Mouse (Mus musculus): Measurements from ENCODE around the gene Tuba1b.
"Not testable (repeated sequence)": the region's sequence is repeated elsewhere in the genome, so short reads cannot be mapped to it uniquely, and the experiment has no call there.

Gene Tuba1b

DNA sequence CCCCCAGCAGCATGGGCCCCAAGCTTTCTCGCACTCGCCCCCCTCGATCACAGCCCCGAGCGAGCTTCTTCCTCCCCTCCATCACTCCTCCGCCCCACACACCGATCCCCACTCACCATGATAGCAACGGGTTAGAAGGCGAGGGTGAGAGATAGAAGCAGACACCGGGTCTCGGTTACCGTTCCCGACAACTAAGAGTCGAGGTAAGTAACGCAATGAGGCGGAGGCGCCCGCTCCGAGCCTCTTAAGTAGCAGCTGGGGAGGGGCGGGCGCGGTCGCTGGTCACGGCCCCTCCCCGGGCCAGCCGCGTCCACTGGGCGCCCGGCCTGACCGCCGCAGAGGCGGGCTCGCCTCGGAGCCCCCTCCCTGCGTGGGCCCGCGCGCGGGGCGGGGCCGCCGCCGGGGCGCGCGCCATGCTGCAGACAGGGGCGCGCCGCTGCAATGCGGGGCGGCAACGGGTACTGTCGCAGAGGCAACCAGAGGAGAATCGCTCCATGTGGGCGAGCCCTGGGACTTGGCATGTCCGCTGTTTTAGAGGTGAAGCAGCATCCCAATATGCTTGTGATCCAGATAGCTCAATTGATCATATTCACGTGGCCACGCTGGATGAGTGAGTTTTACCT lies at the start of gene Tuba1b:
Gene Tuba1b, minus strand, starts transcription at position 349 of the 623 bp plus-strand sequence.
- DNase-seq: peak; percentile 95

DNA sequence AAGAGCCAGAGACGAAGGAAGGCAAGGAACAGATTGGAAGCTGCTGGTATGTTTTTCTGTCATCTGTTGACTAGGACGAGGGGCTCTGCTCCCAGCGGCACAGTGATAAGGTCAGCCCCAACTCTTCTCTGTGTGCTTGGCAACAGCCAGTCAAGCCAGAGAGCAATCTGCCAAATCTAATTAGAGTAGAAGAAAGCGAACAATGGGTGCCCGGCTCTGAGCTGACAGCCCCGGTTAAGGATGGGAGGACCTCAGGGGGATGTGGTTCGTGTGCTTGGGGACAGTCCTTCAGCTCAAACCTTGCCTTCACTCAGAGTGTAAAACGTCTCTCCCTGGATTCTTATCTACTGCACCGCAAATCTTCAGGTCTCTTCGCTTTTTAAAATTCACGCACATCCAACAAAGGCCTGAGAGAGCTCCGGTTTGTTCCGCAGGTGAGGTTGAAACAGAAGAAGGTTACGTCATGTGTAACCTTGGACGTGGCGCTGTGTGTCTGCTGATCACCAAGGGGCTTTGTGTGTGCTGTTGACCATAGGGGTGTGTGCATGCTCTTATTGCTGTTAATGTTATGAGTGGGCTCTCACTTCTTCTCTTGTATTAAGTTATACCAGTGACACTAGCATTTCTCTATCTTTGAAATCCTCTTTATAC lies 49.2 kb upstream of the Tuba1b start:
- peak; percentile 33 for DNase-seq

DNA sequence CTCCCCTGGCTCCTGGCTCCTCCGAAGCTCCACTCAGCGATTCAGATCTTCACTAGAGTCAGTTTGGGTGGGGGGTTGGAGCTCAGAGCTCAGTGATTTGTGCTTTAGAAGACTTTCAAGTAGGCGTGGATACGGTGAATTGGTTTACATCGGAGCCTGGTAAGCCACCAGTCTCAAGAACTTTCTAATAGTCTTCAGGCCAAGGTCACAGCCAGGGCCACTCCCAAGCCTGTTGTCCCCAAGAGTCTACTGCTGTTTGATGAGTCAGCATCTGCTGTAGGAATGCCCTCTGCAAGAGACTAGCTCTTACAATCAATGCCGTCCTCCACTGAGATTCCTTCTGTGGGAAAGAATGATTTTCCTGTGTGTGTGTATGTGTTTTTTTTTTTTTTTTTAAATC lies 47.7 kb upstream of the Tuba1b start:
- DNase-seq: peak; percentile 20

DNA sequence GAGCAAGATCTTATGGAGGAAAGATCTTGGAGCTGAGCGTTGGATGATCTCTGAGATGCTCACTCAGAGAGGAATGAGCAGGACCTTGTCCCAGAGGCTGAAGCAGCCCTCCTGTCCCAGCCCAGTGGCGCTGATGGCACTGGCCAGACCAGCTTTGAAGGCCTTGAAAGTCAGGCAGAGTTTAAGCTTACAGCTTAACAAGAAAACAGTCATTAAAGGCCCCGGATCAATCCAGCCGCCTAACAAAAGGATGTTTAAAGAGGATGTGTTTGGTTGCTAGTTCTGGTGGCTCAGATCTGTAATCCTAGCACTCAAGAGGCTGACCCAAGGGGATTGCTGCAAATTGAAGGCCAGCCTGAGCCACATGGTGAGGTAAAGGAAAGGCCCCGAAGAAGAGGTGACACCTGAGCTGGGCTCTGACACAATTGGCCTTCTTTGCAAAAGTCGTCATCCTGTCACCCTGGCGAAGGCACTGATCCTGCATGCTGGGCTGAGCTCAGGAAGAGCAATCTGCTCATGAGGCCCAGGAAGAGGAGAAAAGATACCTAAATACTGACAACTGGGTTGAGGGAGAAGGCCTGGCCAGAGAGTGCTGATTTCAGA lies 45.7 kb upstream of the Tuba1b start:
- DNase-seq: peak; percentile 16

DNA sequence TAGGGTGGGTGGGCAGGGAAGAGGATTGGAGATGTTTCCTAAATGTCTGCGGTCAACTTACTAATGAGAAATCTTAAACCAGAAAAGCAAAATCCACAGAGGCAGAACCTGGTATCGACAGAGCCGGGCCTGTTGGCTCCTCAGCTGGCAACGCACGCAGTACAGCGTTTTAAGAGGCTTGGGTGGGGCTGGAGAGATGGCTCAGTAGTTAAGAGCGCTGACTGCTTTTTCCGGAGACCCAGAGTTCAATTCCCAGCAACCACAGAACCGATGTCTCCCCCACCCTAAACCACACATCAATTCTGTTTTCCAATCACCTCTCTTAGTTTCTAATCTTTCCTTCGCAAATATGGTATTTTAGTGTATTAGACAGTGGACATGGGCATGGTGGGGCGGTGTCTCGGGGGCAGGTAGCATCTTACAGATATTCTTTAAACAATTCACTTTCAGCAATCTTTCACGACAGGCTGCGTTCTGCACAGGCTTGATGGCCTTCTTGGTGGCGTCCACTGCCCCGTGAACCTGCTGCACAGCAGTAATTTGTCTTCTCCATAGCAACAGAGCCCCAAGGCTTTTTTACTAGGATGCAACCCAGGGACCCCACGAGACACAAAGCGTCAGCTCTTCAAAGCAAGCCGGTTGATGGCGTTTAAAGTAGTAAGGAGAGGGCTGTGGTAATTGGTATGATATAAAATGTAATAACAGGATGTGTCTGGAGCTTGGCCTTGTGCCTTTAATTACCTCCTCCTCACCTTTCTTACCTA lies 44.2 kb upstream of the Tuba1b start:
- DNase-seq: no peak

DNA sequence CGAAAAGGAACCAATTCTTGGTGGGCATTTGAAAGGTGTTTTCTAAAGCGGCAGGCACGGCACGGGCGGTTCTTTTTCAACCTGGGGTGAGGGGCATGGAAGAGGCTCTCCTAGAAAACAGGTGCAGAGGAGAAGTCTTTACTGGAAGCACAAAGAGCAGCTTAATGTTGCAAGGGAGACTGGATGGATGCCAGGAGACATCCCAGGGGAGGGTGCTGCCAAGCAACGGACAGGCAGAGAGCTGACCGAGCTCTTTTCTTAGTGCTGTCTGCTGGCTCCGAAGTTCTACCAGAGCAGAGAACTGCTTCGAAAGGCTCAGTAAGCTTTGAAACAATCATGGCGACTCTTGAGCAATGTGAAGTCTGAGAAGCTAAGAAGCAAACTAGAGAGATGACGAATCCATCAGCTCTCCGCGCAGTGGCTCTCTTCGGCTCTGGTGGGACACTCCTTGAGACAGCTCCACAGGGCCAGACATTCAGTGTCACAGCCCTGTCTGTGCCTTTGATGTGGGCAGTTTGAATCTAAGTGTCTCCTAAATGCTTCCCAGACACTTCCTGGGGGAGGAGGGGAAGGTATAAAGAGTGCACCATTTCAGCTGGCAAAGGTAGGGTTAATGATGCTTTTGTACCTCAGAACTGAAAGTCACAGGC lies 43.5 kb upstream of the Tuba1b start:
- DNase-seq: peak; percentile 58

DNA sequence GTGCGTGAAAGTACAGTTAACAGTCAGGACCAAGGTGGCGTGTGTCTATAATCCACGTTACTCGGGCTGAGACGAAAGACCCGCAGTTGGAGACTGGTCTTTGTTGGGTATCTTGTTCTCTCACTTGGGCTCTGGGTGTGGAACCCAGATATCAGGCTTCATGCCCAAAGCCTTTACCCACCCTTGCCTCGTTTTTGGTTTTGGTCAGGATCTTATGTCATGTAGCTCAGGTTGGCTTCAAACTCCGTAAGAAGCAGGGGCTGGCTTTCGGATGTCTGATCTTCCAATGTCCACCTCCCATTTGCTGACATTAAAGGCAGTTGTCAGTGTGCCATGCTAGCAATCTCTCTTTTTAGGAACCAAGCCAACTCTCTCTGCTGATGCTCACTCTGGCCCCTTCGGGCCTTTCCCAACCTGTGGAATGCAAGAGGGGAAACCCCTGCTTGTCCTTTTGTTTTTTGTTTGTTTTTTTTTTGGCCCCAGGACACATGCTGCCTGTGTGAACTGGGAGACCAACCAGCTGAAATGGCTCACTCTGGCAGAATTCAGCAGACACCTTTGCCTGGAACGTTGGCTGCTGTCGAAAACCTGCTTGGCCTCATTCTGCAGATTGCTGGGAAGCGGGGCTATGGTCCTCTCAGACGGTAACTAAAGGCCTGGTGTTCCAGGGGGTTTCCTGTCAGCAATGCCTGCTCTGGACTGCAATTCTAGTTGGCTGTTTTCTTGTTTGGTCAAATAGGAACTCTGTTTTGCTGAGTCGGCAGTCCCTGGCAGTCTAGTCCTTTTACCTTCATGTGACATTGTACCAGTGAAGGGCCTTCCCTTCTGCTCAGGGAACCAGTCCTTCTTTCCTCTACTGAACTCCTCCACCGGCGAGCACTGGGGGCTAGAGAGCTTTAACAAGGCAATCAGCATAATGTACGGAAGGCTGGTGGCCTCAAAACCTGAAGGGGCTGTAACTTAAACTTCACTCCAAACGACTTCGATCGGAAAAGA lies 42.7 kb upstream of the Tuba1b start:
- peak; percentile 20 for DNase-seq

DNA sequence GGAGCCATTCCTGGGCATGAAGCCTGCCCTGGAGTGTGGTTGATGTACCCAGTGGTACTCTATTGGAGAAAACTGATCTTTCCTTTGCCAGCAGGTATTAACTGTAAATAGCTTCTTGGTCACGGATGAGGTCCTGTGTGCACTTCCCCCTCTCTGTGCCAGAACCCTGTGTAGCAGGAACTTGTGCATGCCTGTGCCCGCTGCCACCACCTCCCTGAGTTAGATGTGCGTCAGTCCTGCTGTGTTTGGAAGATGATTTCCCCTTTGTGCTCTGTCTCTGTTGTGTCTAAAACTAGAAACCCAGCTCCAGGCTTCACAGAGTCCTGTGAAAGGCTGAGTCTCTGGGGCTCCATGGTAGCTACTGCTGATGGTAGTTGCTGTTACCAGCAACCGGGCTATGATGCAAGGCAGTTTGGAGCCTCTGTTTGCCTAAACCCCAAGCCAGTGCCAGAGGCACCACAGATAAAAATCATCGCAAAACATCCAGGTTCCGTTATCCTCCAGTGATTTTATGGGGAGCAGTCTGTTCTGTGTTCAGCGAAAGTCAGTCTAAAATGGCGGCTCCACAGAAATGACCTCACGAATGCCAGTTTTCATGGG lies 38.8 kb upstream of the Tuba1b start:
- no peak for DNase-seq

DNA sequence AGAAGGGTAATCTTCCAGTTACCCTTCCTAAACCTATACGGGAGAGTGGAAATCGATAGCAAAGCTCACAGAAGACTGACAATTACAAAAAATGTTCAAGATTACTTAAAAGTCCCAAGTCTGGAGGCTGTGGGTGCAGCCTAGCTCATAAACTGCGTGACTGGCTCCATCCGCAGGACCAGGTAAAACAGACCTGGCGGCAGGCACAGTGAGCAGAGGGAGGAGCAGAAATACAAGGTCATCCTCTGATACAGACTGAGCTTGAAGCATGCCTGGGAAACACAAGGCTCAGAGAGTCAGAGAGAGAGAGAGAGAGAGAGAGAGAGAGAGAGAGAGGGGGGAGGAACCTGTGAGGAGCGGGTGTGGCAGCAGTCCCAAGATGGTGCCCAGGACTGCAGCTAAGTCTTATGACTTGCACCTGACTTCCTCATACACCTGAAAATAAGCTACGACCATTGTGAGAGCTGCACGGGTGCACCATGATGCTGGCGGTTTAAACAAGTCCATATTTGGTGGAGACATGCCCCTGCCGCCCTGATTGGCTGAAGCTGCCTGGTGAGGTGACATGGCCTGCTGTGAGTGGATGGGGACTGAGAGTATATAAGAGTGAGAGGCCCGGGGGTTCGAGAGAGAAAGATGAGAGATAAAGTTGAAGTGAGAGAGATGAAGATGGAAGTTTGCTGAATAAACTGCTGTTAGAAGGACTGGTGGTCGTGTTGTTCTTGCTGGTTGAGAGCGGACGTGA lies 37.4 kb upstream of the Tuba1b start:
- not testable (repeated sequence) for DNase-seq

DNA sequence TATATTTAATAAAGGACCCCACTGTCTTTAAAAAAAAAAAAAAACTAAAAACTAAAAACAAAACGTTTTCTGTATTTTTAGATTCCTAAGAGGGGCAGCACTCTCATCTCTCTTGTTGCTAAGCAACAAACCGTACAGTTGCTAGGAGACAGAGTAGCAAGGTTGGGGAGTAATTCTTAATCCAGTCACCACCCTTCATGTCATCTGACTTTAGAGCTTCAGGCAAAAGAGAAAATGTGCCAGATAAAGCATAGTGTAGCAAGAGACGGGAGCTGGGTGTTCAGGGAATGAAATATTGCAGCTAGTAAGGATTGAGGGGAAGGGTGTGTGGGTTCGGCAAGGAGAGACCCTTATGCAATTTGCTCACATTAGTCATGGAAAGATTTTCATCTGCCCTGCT lies 36.7 kb upstream of the Tuba1b start:
- DNase-seq: no peak

DNA sequence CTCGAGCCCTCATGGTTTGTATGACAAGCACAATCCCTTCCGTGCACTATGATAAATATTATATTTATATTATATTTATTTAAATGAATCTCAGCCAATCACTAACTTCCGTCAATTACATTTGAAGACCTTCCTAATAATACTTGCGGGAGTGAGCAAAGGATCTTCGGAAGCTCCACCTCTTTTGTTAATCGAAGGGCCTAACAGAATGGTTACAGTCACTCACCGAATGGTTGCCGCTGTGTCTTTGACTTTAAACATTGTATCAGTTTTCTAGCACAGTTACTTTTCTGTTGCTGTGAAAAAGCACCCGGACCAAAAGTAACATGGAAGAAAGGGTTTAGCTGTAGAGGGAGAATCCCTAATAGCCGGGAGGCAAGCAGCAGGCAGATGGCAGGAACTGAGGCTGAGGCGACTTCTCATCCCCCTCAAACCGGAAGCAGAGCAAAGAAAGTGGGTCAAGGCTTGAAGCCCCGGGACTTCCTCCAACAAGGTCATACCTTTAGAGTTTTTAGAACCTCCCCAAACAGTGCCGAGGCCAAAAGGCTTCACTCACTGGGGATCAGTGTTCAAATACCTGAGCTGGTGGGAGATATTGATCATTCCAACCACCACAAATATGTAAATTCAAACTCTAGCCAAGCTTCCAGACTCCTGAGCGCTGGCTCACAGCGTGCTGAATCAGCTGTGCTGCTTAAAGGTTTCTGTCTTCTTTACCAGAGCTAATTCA lies 35.2 kb upstream of the Tuba1b start:
- DNase-seq: no peak

DNA sequence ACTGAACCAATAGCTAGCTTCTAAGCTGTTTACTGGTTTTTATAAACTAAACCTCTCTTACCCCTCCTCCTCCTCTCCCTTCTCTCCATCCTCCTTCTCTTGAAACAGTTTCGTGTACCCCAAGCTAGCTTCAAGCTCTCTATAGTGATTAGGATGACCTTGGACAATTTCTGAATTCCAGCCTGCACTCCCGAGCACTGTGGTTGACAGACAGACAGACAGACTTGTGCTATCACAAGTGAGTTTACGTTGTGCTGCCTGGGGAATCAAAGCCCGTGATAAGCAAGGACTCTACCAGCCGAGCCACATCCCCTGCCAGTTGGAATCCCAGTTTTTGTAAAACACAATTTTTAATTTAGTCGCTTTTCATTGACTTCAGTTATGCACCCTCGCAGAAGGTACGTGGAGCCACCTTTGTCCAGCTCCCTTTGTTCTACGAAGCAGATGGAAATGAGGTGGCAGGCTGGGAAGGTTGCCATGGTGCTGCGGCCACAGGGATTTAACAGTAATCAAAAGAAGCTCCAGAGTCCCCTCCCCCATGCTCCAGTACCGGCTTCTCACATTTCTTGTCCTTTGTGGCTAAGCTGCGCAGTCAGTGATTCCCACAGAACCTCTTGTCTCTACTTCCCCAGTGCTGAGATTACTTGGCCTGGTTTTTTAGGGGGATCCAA lies 34.5 kb upstream of the Tuba1b start:
- DNase-seq: peak; percentile 84

DNA sequence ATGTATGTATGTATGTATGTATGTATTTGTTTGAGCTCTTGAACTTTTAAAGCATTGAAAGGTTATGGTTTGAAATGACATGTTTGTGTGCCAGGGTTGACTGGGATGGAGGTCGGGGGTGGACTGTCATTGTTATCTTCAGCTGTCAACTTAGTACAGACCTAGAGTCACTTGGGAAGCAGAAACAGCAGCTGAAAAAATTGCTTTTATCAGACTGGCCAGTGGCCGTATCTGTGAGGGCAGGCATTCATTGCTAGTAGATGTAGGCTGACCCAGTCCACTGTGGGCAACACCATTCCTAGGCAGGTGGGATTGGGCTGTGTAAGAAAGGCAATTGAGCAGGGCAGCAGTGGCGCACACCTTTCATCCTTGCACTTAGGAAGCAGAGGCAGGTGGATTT lies 25.2 kb upstream of the Tuba1b start:
- DNase-seq: no peak

DNA sequence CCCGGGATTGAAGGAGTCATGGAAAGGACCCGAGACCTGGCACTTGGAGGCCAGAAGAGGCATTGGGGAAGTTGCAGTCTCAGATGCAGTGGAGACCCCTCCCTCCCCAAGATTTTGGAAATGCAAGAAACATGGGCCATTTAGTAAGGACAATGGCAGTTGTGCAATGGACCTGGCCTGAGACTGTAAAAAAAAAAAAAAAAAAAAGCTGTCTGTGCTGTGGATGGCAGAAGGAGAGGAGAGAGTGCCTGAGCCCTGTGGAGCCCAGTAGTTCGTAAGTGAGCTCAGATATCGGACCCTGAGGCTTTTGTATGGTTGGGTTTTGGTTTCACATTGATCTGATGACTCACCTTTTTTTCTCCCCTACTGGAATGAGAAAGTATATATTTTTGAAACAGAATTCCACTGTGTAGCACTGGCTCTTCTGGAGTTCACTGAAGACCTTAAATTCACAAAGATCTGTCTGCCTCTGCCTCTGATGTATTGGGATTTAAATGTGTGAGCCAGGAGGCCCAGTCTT lies 24.6 kb upstream of the Tuba1b start:
- DNase-seq: no peak

DNA sequence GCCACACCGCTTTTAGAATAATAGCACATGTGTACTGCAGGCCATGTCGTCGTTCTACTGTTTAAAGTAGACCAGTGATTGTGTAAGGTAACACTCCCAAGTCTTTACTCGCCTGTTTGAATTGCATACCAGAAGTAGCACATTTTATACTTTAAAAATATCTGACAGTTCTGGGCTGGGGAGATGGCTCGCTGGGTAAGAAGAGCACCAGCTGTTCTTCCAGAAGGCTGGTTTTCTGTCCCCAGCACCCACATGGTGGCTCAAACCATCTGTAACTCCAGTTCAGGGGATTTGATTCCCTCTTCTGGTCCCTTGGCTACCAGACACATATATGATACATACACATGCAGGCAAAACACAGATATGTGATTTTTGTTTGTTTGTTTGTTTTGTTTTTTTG lies 23.1 kb upstream of the Tuba1b start:
- DNase-seq: no peak

DNA sequence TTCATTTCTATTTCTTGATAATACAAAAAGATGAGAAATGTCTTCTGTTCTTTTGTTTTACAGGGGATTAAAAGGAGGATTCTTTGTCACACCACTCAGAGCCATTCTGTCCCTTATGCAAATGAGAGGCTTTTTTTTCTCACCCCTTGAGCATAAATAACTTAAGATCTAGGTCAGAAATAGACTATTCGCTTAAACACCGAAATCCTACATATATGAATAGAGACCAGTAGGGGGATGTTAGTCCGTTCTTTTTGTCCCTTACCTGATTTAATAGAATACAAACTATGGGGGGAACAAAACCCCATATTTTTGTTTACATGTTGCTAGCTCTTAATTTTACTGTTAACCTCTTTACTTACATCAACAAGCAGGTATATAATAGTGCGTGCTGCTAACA lies 21.6 kb upstream of the Tuba1b start:
- no peak for DNase-seq

DNA sequence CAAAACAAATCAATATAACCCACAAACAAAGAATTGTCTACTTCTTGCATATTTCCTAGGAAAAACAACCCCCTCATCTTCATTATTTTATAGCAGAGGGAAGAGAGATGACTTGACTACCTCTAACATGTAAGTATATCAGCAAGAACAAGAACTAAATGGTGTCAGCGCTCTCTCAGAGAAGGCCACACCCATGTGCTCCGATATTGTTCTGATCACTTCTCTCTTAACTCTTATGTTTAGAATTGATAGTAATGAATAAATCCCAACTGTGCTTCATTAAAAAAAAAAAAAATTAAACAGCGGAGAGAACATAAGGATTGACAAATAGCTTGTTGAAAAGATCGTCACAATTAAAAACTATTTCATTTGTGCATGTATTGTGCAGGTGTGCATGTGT lies 21.0 kb upstream of the Tuba1b start:
- no peak for DNase-seq

DNA sequence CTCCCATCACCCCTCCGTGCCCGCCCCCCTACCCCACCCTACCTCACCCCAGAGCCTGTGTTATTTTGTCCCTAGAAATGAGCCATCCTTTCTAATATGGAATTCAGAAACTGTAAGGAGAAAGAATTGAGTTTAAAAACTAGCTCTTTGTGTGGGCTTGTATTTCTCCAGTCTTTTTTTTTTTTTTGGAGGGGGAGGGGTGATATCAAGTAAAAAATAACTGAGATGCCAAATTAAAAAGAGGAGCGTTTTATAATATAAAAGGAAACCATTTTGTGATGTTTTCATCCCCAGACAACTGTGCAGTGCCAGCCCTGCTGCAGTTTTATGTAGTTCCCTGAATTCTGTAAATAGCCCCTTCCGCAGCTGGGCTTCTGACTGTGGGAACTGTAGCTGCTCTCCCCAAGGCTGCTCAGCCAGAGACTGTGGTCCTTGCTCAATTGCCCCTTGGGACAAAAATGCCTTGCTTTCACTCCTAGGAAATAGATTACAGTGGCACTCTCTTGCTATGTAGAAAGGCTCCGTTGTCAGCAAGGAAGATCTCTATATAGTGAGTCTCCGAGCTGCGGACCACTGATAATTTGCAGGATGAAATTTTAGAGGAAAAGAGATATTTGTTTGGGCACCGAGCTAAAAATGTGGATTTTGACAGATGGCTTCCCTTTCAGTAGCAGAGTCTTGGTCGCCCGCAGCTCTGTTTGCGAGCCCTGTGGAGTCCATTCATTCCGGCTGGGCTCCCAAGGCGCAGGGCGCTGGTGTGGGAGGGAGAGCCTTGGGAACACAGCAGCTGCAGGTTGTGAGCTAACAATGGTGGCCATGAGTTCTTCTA lies 20.3 kb upstream of the Tuba1b start:
- DNase-seq: peak; percentile 64
